Comparison of ENCODE assay signal across 11 mouse cellular contexts in genomic region chr7:112185226-112185745, GRCm38 (mm10). TPM values are rescaled to one million over a fixed set of nuclear protein-coding genes. Genes with fewer than 3 reads are reported as not detected.
A peak's percentile ranks its signal among the peaks of the same experiment; 100 is the strongest.
DNase-seq lines count a peak whose midpoint lies in the region; ATAC-seq and TF ChIP-seq lines count a peak whose summit lies in the region.
"Had no signal": no experiment of that assay in that cellular context is flagged by ENCODE, and none has a peak within 500 bp of the region (broad histone marks: within the 10 kb centered on the region; RNA-seq: fewer than 3 reads in every experiment).

No protein-coding gene starts in this region.

- ATAC-seq in liver, postnatal 0 days: peak; percentile 79
- no peak for ATAC-seq in intestine, postnatal 0 days
- ATAC-seq in frontal cortex, adult (ENCODE audit: low TSS enrichment): no peak
- ATAC-seq: midbrain, embryonic 13.5 days had no signal

- TF ChIP-seq EP300 in liver, postnatal 0 days (IDR thresholded peaks at IDR 0.05; ENCODE audit: low read depth): peak; percentile 41

- no peak for TF ChIP-seq CTCF in liver, postnatal 0 days (IDR thresholded peaks at IDR 0.05; ENCODE audit: low read depth)
- no peak for TF ChIP-seq CTCF in intestine, postnatal 0 days (IDR thresholded peaks at IDR 0.05; ENCODE audit: low read depth)

- peak overlapping the region; percentile 76 for H3K27ac ChIP-seq in liver, postnatal 0 days (ENCODE audit: low read depth)
- H3K27ac ChIP-seq in brown adipose tissue, adult 24 weeks (replicated peaks; ENCODE audit: low read depth, low read length): peak overlapping the region; percentile 45
- H3K27ac ChIP-seq in intestine, postnatal 0 days (ENCODE audit: low read depth, low read length): no peak overlapping the region
- H3K27ac ChIP-seq: liver, embryonic 14.5 days; midbrain, embryonic 13.5 days; neural tube, embryonic 15.5 days had no signal

- H3K9me3 ChIP-seq in liver, postnatal 0 days (ENCODE audit: low read length): peaks cover 2% of the 10 kb centered on the region; the same call in 1 of the 2 replicates
- no peaks in the 10 kb centered on the region for H3K9me3 ChIP-seq in intestine, postnatal 0 days (ENCODE audit: control insufficient read depth)
- H3K9me3 ChIP-seq: midbrain, embryonic 13.5 days; neural tube, embryonic 15.5 days had no signal

- H3K27me3 ChIP-seq in liver, postnatal 0 days (ENCODE audit: insufficient read depth, low read length): no peaks in the 10 kb centered on the region
- H3K27me3 ChIP-seq in intestine, postnatal 0 days (replicated peaks; ENCODE audit: control insufficient read depth, insufficient read depth, low read length): no peaks in the 10 kb centered on the region
- H3K27me3 ChIP-seq: midbrain, embryonic 13.5 days; neural tube, embryonic 15.5 days had no signal

- no peak overlapping the region for H3K4me2 ChIP-seq in liver, postnatal 0 days (ENCODE audit: low read depth, low read length)
- no peak overlapping the region for H3K4me2 ChIP-seq in intestine, postnatal 0 days (replicated peaks; ENCODE audit: low read depth)
- H3K4me2 ChIP-seq: midbrain, embryonic 13.5 days; neural tube, embryonic 15.5 days had no signal

- DNase-seq in liver, postnatal 0 days: peak; percentile 54
- no peak for DNase-seq in liver
- peak; percentile 83 to 88 for DNase-seq in cerebellum, postnatal 25 days
- peak; percentile 58 for DNase-seq in kidney, postnatal 14 days
- DNase-seq: layer of hippocampus, postnatal 36 days had no signal

- whole genome bisulfite sequencing in liver, postnatal 0 days (ENCODE audit: insufficient replicate concordance): 53% methylated on average over 9 of the region's 9 CpGs
- WGBS in intestine, postnatal 0 days: 63% methylated on average over 9 of the region's 9 CpGs

- H3K4me1 ChIP-seq in liver, postnatal 0 days (ENCODE audit: insufficient read depth): peaks cover 12% of the 10 kb centered on the region
- peaks cover 12% of the 10 kb centered on the region for H3K4me1 ChIP-seq in brown adipose tissue, adult 24 weeks (ENCODE audit: control insufficient read depth, insufficient read depth, insufficient read length, low read length)
- H3K4me1 ChIP-seq in intestine, postnatal 0 days (replicated peaks; ENCODE audit: control insufficient read depth, insufficient read depth, low read length): peaks cover 7% of the 10 kb centered on the region
- H3K4me1 ChIP-seq: midbrain, embryonic 13.5 days had no signal

- H3K4me3 ChIP-seq in liver, postnatal 0 days (ENCODE audit: low read depth, low read length): no peak overlapping the region
- H3K4me3 ChIP-seq in brown adipose tissue, adult 24 weeks (ENCODE audit: insufficient read depth, low read depth, low read length): no peak overlapping the region
- no peak overlapping the region for H3K4me3 ChIP-seq in intestine, postnatal 0 days (ENCODE audit: low read depth, low read length)
- H3K4me3 ChIP-seq: midbrain, embryonic 13.5 days; neural tube, embryonic 15.5 days had no signal

- no peaks in the 10 kb centered on the region for H3K36me3 ChIP-seq in liver, postnatal 0 days (replicated peaks; ENCODE audit: insufficient read depth, low read length)
- H3K36me3 ChIP-seq in intestine, postnatal 0 days (ENCODE audit: control insufficient read depth, insufficient read depth): no peaks in the 10 kb centered on the region
- H3K36me3 ChIP-seq: midbrain, embryonic 13.5 days; neural tube, embryonic 15.5 days had no signal

- no peak overlapping the region for H3K9ac ChIP-seq in liver, postnatal 0 days (replicated peaks)
- no peak overlapping the region for H3K9ac ChIP-seq in intestine, postnatal 0 days (ENCODE audit: low read depth, low read length)
- H3K9ac ChIP-seq: liver, embryonic 14.5 days; midbrain, embryonic 13.5 days; neural tube, embryonic 15.5 days had no signal

RNA-seq across cellular contexts. Expression of gene Dkk3, which starts 26.4 kb away (rescaled TPM):
- polyA plus RNA-seq in liver, postnatal 0 days (2015; fragmentation: Nextera tagmentation; extraction: Ambion mirVana): 1.2 and 1.7 TPM in 2 replicates
- polyA plus RNA-seq in brown adipose tissue, adult 24 weeks (2012; ENCODE audit: insufficient read depth, insufficient read length, missing spikeins): 0.32 and 0.46 TPM in 2 replicates
- polyA plus RNA-seq in intestine, postnatal 0 days (2015; fragmentation: Nextera tagmentation; extraction: Ambion mirVana): 17.0 and 19.2 TPM in 2 replicates

RNA-seq across cellular contexts. Expression of gene Mical2, which starts 40.4 kb away (rescaled TPM):
- 2.1 and 2.7 TPM in 2 replicates for polyA plus RNA-seq in liver, postnatal 0 days (2015; fragmentation: Nextera tagmentation; extraction: Ambion mirVana)
- 11.3 and 18.7 TPM in 2 replicates for polyA plus RNA-seq in brown adipose tissue, adult 24 weeks (2012; ENCODE audit: insufficient read depth, insufficient read length, missing spikeins)
- polyA plus RNA-seq in intestine, postnatal 0 days (2015; fragmentation: Nextera tagmentation; extraction: Ambion mirVana): 13.0 and 13.6 TPM in 2 replicates
